Mouse (Mus musculus): ENCODE measurements around the gene Adam15. TPM values are rescaled to one million over a fixed set of nuclear protein-coding genes. Genes with fewer than 3 reads are reported as not detected.

Adam15 gene
- polyA plus RNA-seq (2014; fragmentation: Illumina TruSeq; extraction: RNeasy Lipid Tissue Mini Kit (QIAGEN cat#74804); ENCODE audit: low replicate concordance), result 1.6 TPM

GRCm38 (mm10) chr3:89349869-89350501 lies at the start of gene Adam15:
Gene Adam15 (minus strand): TSS chr3:89349996.

DNA sequence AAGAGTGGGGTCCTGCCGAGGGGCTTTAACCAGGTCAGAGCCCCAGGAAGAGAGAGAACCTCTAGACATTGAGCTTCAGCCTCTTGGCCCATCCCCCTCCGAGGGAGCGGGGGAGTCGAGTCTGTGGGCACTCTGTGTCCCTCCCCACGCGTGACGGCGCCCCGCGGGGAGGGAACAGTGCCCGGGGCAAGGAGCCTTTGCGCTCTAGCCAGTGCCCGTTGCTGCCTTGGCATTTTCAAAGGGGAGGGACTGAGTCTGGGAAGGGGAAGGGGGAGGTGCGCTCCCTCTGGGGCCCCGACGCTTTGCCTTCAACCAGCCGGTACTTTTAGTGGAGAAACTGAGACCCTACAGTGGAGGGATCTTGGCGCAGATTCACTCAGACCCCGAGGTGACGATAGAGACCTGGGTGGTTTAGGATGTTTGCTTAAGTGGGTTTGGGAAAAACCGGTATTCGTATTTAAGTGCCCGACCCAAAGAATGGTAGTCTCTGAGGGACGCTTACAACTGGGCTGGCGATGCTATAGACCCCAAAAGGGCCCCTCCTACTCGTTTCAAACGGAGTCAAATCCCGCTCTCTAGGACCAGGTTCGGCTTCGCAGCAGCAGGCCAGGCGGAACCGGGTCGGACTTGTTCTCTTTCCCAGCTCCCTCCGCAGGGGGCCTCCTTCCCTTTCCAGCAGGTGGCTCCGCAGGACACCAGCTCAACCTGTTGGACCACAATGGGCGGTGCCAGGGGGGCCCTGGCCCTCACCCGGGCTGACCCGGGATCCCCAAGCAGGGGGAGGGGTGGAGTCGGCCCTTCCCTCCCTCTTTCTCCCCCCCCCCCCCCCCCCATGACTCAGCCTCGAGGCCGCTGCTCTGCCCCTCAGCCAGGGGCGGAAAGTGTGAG lies 44.5 kb upstream of the Adam15 start, which contains the start of gene Zbtb7b:
Gene Zbtb7b (minus strand): TSS at position 771 of the 888 bp plus-strand sequence.

GRCm38 (mm10) chr3:89365153-89365485 lies 15.3 kb upstream of the Adam15 start, which contains the start of gene Dcst1:
Gene Dcst1 (minus strand): TSS chr3:89365253.

GRCm38 (mm10) chr3:89361675-89362074 lies 11.9 kb upstream of the Adam15 start, which contains the start of gene Dcst2:
Gene Dcst2 (plus strand): TSS chr3:89361975.

DNA sequence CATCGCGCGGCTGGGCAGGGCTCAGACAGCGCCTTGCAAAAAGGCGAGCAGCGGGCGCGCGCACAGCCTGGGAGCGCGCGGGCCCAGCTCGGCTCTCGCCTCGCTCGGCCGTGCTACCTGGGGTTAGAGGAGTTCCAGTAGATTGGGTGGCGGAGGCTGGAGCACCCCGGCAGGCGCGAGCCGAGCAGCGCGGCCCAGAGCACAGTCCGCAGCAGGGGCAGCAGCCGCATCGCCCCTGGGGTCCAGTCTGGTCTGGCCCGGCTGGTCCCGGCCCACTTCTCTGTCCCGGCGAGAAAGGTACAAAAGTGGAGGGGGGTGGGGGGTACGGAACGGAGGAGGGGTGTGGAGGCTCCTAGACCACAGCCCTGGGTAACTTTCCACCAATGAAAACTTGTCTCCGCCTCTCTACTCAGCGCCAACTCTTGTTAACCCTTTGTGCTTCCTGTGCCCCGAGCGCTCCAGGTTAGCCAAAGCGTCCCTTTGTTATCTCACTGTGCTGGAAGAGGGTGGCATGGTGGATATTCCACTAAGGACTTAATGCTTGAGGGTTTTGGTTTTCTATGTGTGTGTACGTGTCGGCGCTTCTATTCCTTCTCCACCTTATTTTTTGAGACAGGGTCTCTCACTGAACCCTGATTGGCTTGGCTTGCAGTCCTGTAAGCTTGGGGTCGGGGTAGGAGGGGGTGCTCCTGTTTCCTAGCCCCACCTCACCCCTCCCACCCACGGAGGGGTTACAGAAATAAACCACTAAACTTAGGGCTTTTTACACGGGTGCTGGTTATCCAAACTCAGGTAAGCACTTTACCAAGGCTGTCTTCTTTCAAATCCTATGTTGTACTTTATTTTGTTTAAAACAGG lies 11.8 kb downstream of the Adam15 start, which contains the start of gene Efna4:
Gene Efna4 (minus strand): TSS at position 308 of the 858 bp plus-strand sequence.

DNA sequence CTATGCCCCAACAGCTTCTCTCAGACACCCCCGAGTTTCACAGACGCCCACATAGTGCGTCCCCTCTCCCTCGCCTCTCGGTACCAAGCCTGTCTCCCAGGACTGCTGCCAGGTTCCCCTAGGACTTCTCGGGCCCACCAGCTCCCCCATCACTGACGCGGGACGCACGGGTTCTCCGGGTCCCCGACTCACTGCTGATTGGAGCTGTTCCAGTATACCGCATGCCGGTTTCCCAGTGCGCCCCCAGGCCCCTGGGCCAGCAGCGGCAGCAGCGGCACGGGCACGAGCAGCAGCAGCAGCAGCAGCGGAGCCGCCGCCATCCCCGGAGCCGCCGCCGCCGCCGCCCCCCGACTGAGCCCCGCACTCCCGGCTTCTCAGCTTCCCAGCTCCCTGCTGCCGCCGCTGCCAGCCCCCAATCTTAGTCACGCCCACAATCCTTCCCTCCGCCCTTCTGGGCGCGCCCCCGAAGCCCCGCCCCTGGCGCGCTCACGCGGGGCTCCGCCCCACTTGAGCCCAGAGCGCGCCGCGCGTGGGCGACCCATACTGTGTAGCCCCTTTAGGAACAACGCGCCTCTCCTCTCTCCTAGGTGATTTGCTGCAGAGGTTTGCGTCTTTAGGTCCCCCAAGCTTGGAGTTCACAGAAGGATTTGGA lies 27.2 kb downstream of the Adam15 start, which contains the start of gene Efna3:
Gene Efna3 (minus strand): TSS at position 452 of the 652 bp plus-strand sequence.

Other genes starting within 250 kb of the Adam15 start
- gene Gm43738, start 248.9 kb downstream of the Adam15 start, polyA plus RNA-seq (2014; fragmentation: Illumina TruSeq; extraction: RNeasy Lipid Tissue Mini Kit (QIAGEN cat#74804); ENCODE audit: low replicate concordance), result not detected
- 3.0 TPM for gene Fdps, start 248.0 kb downstream of the Adam15 start, polyA plus RNA-seq (2014; fragmentation: Illumina TruSeq; extraction: RNeasy Lipid Tissue Mini Kit (QIAGEN cat#74804); ENCODE audit: low replicate concordance)
- 83.2 TPM for gene Pklr, start 213.9 kb downstream of the Adam15 start, polyA plus RNA-seq (2014; fragmentation: Illumina TruSeq; extraction: RNeasy Lipid Tissue Mini Kit (QIAGEN cat#74804); ENCODE audit: low replicate concordance)
- gene Hcn3, start 189.8 kb downstream of the Adam15 start, polyA plus RNA-seq (2014; fragmentation: Illumina TruSeq; extraction: RNeasy Lipid Tissue Mini Kit (QIAGEN cat#74804); ENCODE audit: low replicate concordance), result not detected
- 11.5 TPM for gene Clk2, start 185.2 kb downstream of the Adam15 start, polyA plus RNA-seq (2014; fragmentation: Illumina TruSeq; extraction: RNeasy Lipid Tissue Mini Kit (QIAGEN cat#74804); ENCODE audit: low replicate concordance)
- 8.1 TPM for gene Scamp3, start 172.5 kb downstream of the Adam15 start, polyA plus RNA-seq (2014; fragmentation: Illumina TruSeq; extraction: RNeasy Lipid Tissue Mini Kit (QIAGEN cat#74804); ENCODE audit: low replicate concordance)
- not detected for gene Fam189b, start 166.9 kb downstream of the Adam15 start, polyA plus RNA-seq (2014; fragmentation: Illumina TruSeq; extraction: RNeasy Lipid Tissue Mini Kit (QIAGEN cat#74804); ENCODE audit: low replicate concordance)
- gene Gba, start 147.1 kb downstream of the Adam15 start, polyA plus RNA-seq (2014; fragmentation: Illumina TruSeq; extraction: RNeasy Lipid Tissue Mini Kit (QIAGEN cat#74804); ENCODE audit: low replicate concordance), result 6.2 TPM
- gene Thbs3, start 134.8 kb downstream of the Adam15 start, polyA plus RNA-seq (2014; fragmentation: Illumina TruSeq; extraction: RNeasy Lipid Tissue Mini Kit (QIAGEN cat#74804); ENCODE audit: low replicate concordance), result not detected
- 19.8 TPM for gene Mtx1, start 122.9 kb downstream of the Adam15 start, polyA plus RNA-seq (2014; fragmentation: Illumina TruSeq; extraction: RNeasy Lipid Tissue Mini Kit (QIAGEN cat#74804); ENCODE audit: low replicate concordance)
- gene Muc1, start 120.9 kb downstream of the Adam15 start, polyA plus RNA-seq (2014; fragmentation: Illumina TruSeq; extraction: RNeasy Lipid Tissue Mini Kit (QIAGEN cat#74804); ENCODE audit: low replicate concordance), result 1.3 TPM
- gene Krtcap2, start 104.0 kb downstream of the Adam15 start, polyA plus RNA-seq (2014; fragmentation: Illumina TruSeq; extraction: RNeasy Lipid Tissue Mini Kit (QIAGEN cat#74804); ENCODE audit: low replicate concordance), result 14.1 TPM
- not detected for gene Trim46, start 103.7 kb downstream of the Adam15 start, polyA plus RNA-seq (2014; fragmentation: Illumina TruSeq; extraction: RNeasy Lipid Tissue Mini Kit (QIAGEN cat#74804); ENCODE audit: low replicate concordance)
- not detected for gene Dpm3, start 90.6 kb downstream of the Adam15 start, polyA plus RNA-seq (2014; fragmentation: Illumina TruSeq; extraction: RNeasy Lipid Tissue Mini Kit (QIAGEN cat#74804); ENCODE audit: low replicate concordance)
- 11.5 TPM for gene Slc50a1, start 79.4 kb downstream of the Adam15 start, polyA plus RNA-seq (2014; fragmentation: Illumina TruSeq; extraction: RNeasy Lipid Tissue Mini Kit (QIAGEN cat#74804); ENCODE audit: low replicate concordance)
- gene Efna1, start 68.9 kb downstream of the Adam15 start, polyA plus RNA-seq (2014; fragmentation: Illumina TruSeq; extraction: RNeasy Lipid Tissue Mini Kit (QIAGEN cat#74804); ENCODE audit: low replicate concordance), result 8.7 TPM
- gene Efna3, start 27.0 kb downstream of the Adam15 start, polyA plus RNA-seq (2014; fragmentation: Illumina TruSeq; extraction: RNeasy Lipid Tissue Mini Kit (QIAGEN cat#74804); ENCODE audit: low replicate concordance), result 0.22 TPM
- not detected for gene Efna4, start 12.0 kb downstream of the Adam15 start, polyA plus RNA-seq (2014; fragmentation: Illumina TruSeq; extraction: RNeasy Lipid Tissue Mini Kit (QIAGEN cat#74804); ENCODE audit: low replicate concordance)
- not detected for gene Dcst2, start 12.0 kb upstream of the Adam15 start, polyA plus RNA-seq (2014; fragmentation: Illumina TruSeq; extraction: RNeasy Lipid Tissue Mini Kit (QIAGEN cat#74804); ENCODE audit: low replicate concordance)
- 1.6 TPM for gene Dcst1, start 15.3 kb upstream of the Adam15 start, polyA plus RNA-seq (2014; fragmentation: Illumina TruSeq; extraction: RNeasy Lipid Tissue Mini Kit (QIAGEN cat#74804); ENCODE audit: low replicate concordance)
- gene Zbtb7b, start 44.8 kb upstream of the Adam15 start, polyA plus RNA-seq (2014; fragmentation: Illumina TruSeq; extraction: RNeasy Lipid Tissue Mini Kit (QIAGEN cat#74804); ENCODE audit: low replicate concordance), result 5.2 TPM
- 2.0 TPM for gene Lenep, start 52.8 kb upstream of the Adam15 start, polyA plus RNA-seq (2014; fragmentation: Illumina TruSeq; extraction: RNeasy Lipid Tissue Mini Kit (QIAGEN cat#74804); ENCODE audit: low replicate concordance)
- 0.59 TPM for gene Flad1, start 61.9 kb upstream of the Adam15 start, polyA plus RNA-seq (2014; fragmentation: Illumina TruSeq; extraction: RNeasy Lipid Tissue Mini Kit (QIAGEN cat#74804); ENCODE audit: low replicate concordance)
- 5.6 TPM for gene Cks1b, start 68.4 kb upstream of the Adam15 start, polyA plus RNA-seq (2014; fragmentation: Illumina TruSeq; extraction: RNeasy Lipid Tissue Mini Kit (QIAGEN cat#74804); ENCODE audit: low replicate concordance)
- gene Shc1, start 68.4 kb upstream of the Adam15 start, polyA plus RNA-seq (2014; fragmentation: Illumina TruSeq; extraction: RNeasy Lipid Tissue Mini Kit (QIAGEN cat#74804); ENCODE audit: low replicate concordance), result 23.1 TPM
- 5.2 TPM for gene Pygo2, start 80.2 kb upstream of the Adam15 start, polyA plus RNA-seq (2014; fragmentation: Illumina TruSeq; extraction: RNeasy Lipid Tissue Mini Kit (QIAGEN cat#74804); ENCODE audit: low replicate concordance)
- gene Pbxip1, start 86.7 kb upstream of the Adam15 start, polyA plus RNA-seq (2014; fragmentation: Illumina TruSeq; extraction: RNeasy Lipid Tissue Mini Kit (QIAGEN cat#74804); ENCODE audit: low replicate concordance), result 9.0 TPM
- gene Pmvk, start 104.5 kb upstream of the Adam15 start, polyA plus RNA-seq (2014; fragmentation: Illumina TruSeq; extraction: RNeasy Lipid Tissue Mini Kit (QIAGEN cat#74804); ENCODE audit: low replicate concordance), result not detected
- gene Kcnn3, start 170.2 kb upstream of the Adam15 start, polyA plus RNA-seq (2014; fragmentation: Illumina TruSeq; extraction: RNeasy Lipid Tissue Mini Kit (QIAGEN cat#74804); ENCODE audit: low replicate concordance), result 4.5 TPM